In genomic region chr14:22062117-22062855, GRCm38 (mm10) we compare ENCODE assay signal across 31 mouse cellular contexts. TPM values are rescaled to one million over a fixed set of nuclear protein-coding genes. Genes with fewer than 3 reads are reported as not detected.
A peak's percentile ranks its signal among the peaks of the same experiment; 100 is the strongest.
DNase-seq lines count a peak whose midpoint lies in the region; ATAC-seq lines count a peak whose summit lies in the region.
"Had no signal": no experiment of that assay in that cellular context is flagged by ENCODE, and none has a peak within 500 bp of the region (broad histone marks: within the 10 kb centered on the region; RNA-seq: fewer than 3 reads in every experiment).

No protein-coding gene starts in this region.

- H3K4me2 ChIP-seq in liver, embryonic 12.5 days, result 0 out of 2 replicates have a peak overlapping the region, but pooled peaks have one; percentile 8
- H3K4me2 ChIP-seq in liver, embryonic 15.5 days, result no peak overlapping the region
- H3K4me2 ChIP-seq: embryonic facial prominence, embryonic 13.5 days; heart, embryonic 12.5 days; heart, embryonic 15.5 days; hindbrain, embryonic 13.5 days had no signal

- no peak overlapping the region for H3K9ac ChIP-seq in liver, embryonic 12.5 days
- no peak overlapping the region for H3K9ac ChIP-seq in liver, embryonic 15.5 days
- H3K9ac ChIP-seq: embryonic facial prominence, embryonic 13.5 days; forebrain, postnatal 0 days; heart, embryonic 12.5 days; heart, embryonic 15.5 days; hindbrain, embryonic 13.5 days had no signal

- peaks cover 24% of the 10 kb centered on the region for H3K4me1 ChIP-seq in liver, embryonic 12.5 days
- H3K4me1 ChIP-seq in liver, embryonic 15.5 days (replicated peaks), result peaks cover 16% of the 10 kb centered on the region
- H3K4me1 ChIP-seq: embryonic facial prominence, embryonic 13.5 days; heart, embryonic 12.5 days; heart, embryonic 15.5 days; hindbrain, embryonic 10.5 days had no signal

- DNase-seq in liver, result no peak
- DNase-seq in frontal cortex, postnatal 14 days (ENCODE audit: low spot score in 2 of 2), result no peak
- DNase-seq: adrenal gland, adult 8-10 months; adrenal gland, postnatal 25 days; cerebellum, adult 11-12 months; cerebellum, adult 8-10 months; cerebellum, postnatal 10 days; cerebellum, postnatal 36 days; embryo, embryonic 11 days; forebrain, postnatal 0 days; gastrocnemius, postnatal 25 days; heart, adult 18-20 months; heart, postnatal 10 days; heart, postnatal 36 days had no signal

- H3K27ac ChIP-seq in liver, embryonic 12.5 days, result no peak overlapping the region
- no peak overlapping the region for H3K27ac ChIP-seq in liver, embryonic 15.5 days (replicated peaks)
- H3K27ac ChIP-seq: embryonic facial prominence, embryonic 10.5 days; embryonic facial prominence, embryonic 13.5 days; heart, embryonic 15.5 days; hindbrain, embryonic 10.5 days; hindbrain, embryonic 13.5 days had no signal

- peak; percentile 83 for ATAC-seq in liver, embryonic 12.5 days
- peak; percentile 64 for ATAC-seq in liver, embryonic 15.5 days (ENCODE audit: insufficient read depth)
- ATAC-seq in megakaryocyte-erythroid progenitor cell, adult 5-6 weeks (replicated peaks; ENCODE audit: low FRiP score, low TSS enrichment, poor library complexity, severe bottlenecking), result peak; percentile 76
- ATAC-seq in inflammation-experienced regulatory T-cells, adult 6 months, result no peak
- ATAC-seq: activated CD4-positive, CD25-positive, alpha-beta regulatory T cell, adult 4 months; CD4-positive, CD25-positive, alpha-beta regulatory T cell, adult 4 months; forebrain, embryonic 14.5 days; forebrain, postnatal 0 days; hindbrain, embryonic 16.5 days had no signal

- H3K9me3 ChIP-seq in liver, embryonic 12.5 days (replicated peaks), result no peaks in the 10 kb centered on the region
- H3K9me3 ChIP-seq in liver, embryonic 15.5 days (replicated peaks), result no peaks in the 10 kb centered on the region
- H3K9me3 ChIP-seq: embryonic facial prominence, embryonic 10.5 days; embryonic facial prominence, embryonic 13.5 days; heart, embryonic 12.5 days; heart, embryonic 15.5 days; hindbrain, embryonic 10.5 days; hindbrain, embryonic 13.5 days had no signal

- no peak overlapping the region for H3K4me3 ChIP-seq in liver, embryonic 12.5 days
- H3K4me3 ChIP-seq in liver, embryonic 15.5 days (replicated peaks), result no peak overlapping the region
- H3K4me3 ChIP-seq: embryonic facial prominence, embryonic 10.5 days; embryonic facial prominence, embryonic 13.5 days; erythroblast, embryonic 14.5 days; heart, embryonic 12.5 days; heart, embryonic 15.5 days; hindbrain, embryonic 10.5 days; hindbrain, embryonic 13.5 days had no signal

- WGBS in liver, embryonic 12.5 days (ENCODE audit: insufficient replicate concordance), result 38% methylated on average over 9 of the region's 9 CpGs
- WGBS in liver, embryonic 15.5 days (ENCODE audit: insufficient replicate concordance), result 35% methylated on average over 9 of the region's 9 CpGs

- H3K27me3 ChIP-seq in liver, embryonic 12.5 days (replicated peaks), result no peaks in the 10 kb centered on the region
- no peaks in the 10 kb centered on the region for H3K27me3 ChIP-seq in liver, embryonic 15.5 days
- H3K27me3 ChIP-seq: embryonic facial prominence, embryonic 13.5 days; heart, embryonic 15.5 days had no signal

- no peaks in the 10 kb centered on the region for H3K36me3 ChIP-seq in liver, embryonic 12.5 days
- no peaks in the 10 kb centered on the region for H3K36me3 ChIP-seq in liver, embryonic 15.5 days (replicated peaks)
- H3K36me3 ChIP-seq: embryonic facial prominence, embryonic 10.5 days; embryonic facial prominence, embryonic 13.5 days; heart, embryonic 12.5 days; heart, embryonic 15.5 days; hindbrain, embryonic 10.5 days; hindbrain, embryonic 13.5 days had no signal

RNA-seq across cellular contexts. Expression of gene Lrmda, which starts 42.8 kb away (rescaled TPM):
- 0.23 and 0.49 TPM in 2 replicates for polyA plus RNA-seq in liver, embryonic 12.5 days (2016; fragmentation: Nextera tagmentation; extraction: Ambion mirVana)
- polyA plus RNA-seq in liver, embryonic 15.5 days (2015; fragmentation: Nextera tagmentation; extraction: Ambion mirVana), result 0.13 and 0.28 TPM in 2 replicates
- 7.8 and 9.6 TPM in 2 replicates for total RNA-seq in megakaryocyte-erythroid progenitor cell, adult 5-6 weeks (2014; fragmentation: Nextera tagmentation)
- total RNA-seq in megakaryocyte-erythroid progenitor cell, adult 5-6 weeks (2017), result 3.4 and 6.4 TPM in 2 replicates
- polyA plus RNA-seq in inflammation-experienced regulatory T-cells, adult 6 months (2017; shearing (Covaris generic)), result not detected
- total RNA-seq: forebrain, postnatal 0 days had no signal
- polyA plus RNA-seq: activated CD4-positive, CD25-positive, alpha-beta regulatory T cell, adult 4 months; brain, embryonic 14.5 days; C2C12; CD4-positive, CD25-positive, alpha-beta regulatory T cell, adult 4 months; erythroblast, embryonic 14.5 days; forebrain, embryonic 14.5 days had no signal
